Mouse (Mus musculus) embryonic fibroblast, embryonic 13.5 days (primary cell): ENCODE measurements around the gene Pcbp3.

Source experiments
- CTCF ChIP-seq: IDR thresholded peaks from 2 replicates; pipeline ENCODE4 v1.5.1; 2011; ENCODE audit warnings: mild to moderate bottlenecking, control low read depth, low read length, moderate library complexity, borderline replicate concordance; ENCODE audit not compliant: insufficient read depth
- POLR2A ChIP-seq: IDR thresholded peaks from 2 replicates; pipeline ENCODE4 v1.6.1; 2011; ENCODE audit warnings: low read depth, mild to moderate bottlenecking, control low read depth, low read length, moderate library complexity

- TF ChIP-seq POLR2A (no peak), CTCF (no peak)
Observed at GRCm38 (mm10) chr10:76814811-76815210, 146.9 kb downstream of the Pcbp3 start.
